Mouse (Mus musculus): ENCODE data around the gene Sugct.

DNA sequence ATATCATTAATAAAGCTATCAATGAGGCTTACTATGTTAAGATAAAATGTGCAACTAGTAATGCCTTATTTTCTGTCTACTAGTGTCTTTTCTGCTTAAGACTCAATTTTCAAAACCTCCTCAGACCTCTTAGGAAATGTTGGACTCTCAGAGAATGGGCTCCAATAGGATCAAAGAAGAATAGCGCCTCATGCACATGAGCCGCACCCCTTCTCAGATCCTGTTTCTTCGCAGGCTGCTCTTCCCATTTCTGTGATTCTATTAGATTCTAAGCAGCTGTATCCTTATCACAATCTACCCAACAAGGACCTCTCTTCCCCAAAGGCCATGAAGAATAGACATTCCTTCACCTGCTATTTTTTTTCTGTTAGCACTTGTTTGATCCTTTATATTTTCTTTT lies 33.4 kb upstream of the Sugct start:
- TF ChIP-seq GATA1 (IDR thresholded peaks at IDR 0.05; ENCODE audit: low read length) = no peak
- TF ChIP-seq TAL1 (IDR thresholded peaks at IDR 0.05; ENCODE audit: low read length) = no peak
